Mouse (Mus musculus) stomach, postnatal 0 days (tissue): Measurements from ENCODE around the gene Wnt7a.

Experiments
- CTCF ChIP-seq: IDR thresholded peaks from 2 replicates; pipeline ENCODE4 v1.5.1; 2016; ENCODE audit warnings: antibody characterized with exemption, low read depth, mild to moderate bottlenecking, moderate library complexity
- EP300 ChIP-seq: optimal IDR thresholded peaks from 2 replicates; pipeline ENCODE3; 2016; ENCODE audit warnings: antibody characterized with exemption

DNA sequence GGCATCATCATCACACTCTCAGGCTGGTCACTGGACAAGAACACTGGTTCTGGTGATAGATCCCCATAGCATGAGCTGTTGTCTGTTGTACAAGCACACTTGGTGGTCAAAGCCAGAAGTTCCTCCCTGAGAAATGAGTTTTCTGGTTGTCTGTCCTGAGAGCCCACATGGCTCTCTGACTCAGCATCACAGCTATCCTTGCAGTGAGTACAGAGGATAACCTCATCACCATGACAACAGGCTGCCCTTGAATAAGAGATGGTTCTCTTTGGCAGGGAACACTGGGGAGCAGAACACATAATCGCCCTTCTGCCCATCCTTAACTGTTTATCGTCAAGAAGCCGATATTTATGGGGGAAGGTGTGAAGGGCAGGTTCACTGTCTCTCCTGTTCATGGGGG, 34.2 kb upstream of the Wnt7a start:
- no peak for TF ChIP-seq CTCF
- no peak for TF ChIP-seq EP300
